Mouse (Mus musculus): Measurements from ENCODE around the gene Qtrt1.
A peak's percentile ranks its signal among the peaks of the same experiment; 100 is the strongest.

The Qtrt1 gene

GRCm38 (mm10) chr9:21411669-21412550 is at the start of gene Qtrt1:
Qtrt1 (plus strand) TSS chr9:21411837.
- DNase-seq (ENCODE audit: low spot score in 2 of 2): peak; percentile 70 to 77

- DNase-seq (ENCODE audit: low spot score in 2 of 2): peak; percentile 50 to 66
Observed at GRCm38 (mm10) chr9:21366541-21367220, 45.0 kb upstream of the Qtrt1 start.

GRCm38 (mm10) chr9:21367357-21368111 is 44.1 kb upstream of the Qtrt1 start, which contains the start of gene Ilf3:
Ilf3 (plus strand) TSS chr9:21367871.
- peak; percentile 99 to 100 for DNase-seq (ENCODE audit: low spot score in 2 of 2)

GRCm38 (mm10) chr9:21368131-21368584 is 43.5 kb upstream of the Qtrt1 start:
- DNase-seq (ENCODE audit: low spot score in 2 of 2): peak; percentile 44 to 47

GRCm38 (mm10) chr9:21369080-21369479 is 42.6 kb upstream of the Qtrt1 start:
- DNase-seq (ENCODE audit: low spot score in 2 of 2): no peak

- no peak for DNase-seq (ENCODE audit: low spot score in 2 of 2)
Observed at GRCm38 (mm10) chr9:21370876-21371275, 40.8 kb upstream of the Qtrt1 start.

- DNase-seq (ENCODE audit: low spot score in 2 of 2): no peak
Observed at GRCm38 (mm10) chr9:21372508-21372907, 39.1 kb upstream of the Qtrt1 start.

- no peak for DNase-seq (ENCODE audit: low spot score in 2 of 2)
Observed at GRCm38 (mm10) chr9:21379195-21379594, 32.4 kb upstream of the Qtrt1 start.

GRCm38 (mm10) chr9:21380868-21381267 is 30.8 kb upstream of the Qtrt1 start:
- no peak for DNase-seq (ENCODE audit: low spot score in 2 of 2)

GRCm38 (mm10) chr9:21383966-21384365 is 27.7 kb upstream of the Qtrt1 start:
- no peak for DNase-seq (ENCODE audit: low spot score in 2 of 2)

GRCm38 (mm10) chr9:21392646-21393175 is 18.9 kb upstream of the Qtrt1 start:
- no peak for DNase-seq (ENCODE audit: low spot score in 2 of 2)

- DNase-seq (ENCODE audit: low spot score in 2 of 2): no peak
Observed at GRCm38 (mm10) chr9:21395692-21396091, 15.9 kb upstream of the Qtrt1 start.

- DNase-seq (ENCODE audit: low spot score in 2 of 2): no peak
Observed at GRCm38 (mm10) chr9:21397170-21397569, 14.5 kb upstream of the Qtrt1 start.

- DNase-seq (ENCODE audit: low spot score in 2 of 2): no peak
Observed at GRCm38 (mm10) chr9:21401042-21401441, 10.6 kb upstream of the Qtrt1 start.

GRCm38 (mm10) chr9:21402764-21403253 is 8.8 kb upstream of the Qtrt1 start:
- DNase-seq (ENCODE audit: low spot score in 2 of 2): no peak

- DNase-seq (ENCODE audit: low spot score in 2 of 2): no peak
Observed at GRCm38 (mm10) chr9:21403745-21404144, 7.9 kb upstream of the Qtrt1 start.

- no peak for DNase-seq (ENCODE audit: low spot score in 2 of 2)
Observed at GRCm38 (mm10) chr9:21405525-21405924, 6.1 kb upstream of the Qtrt1 start.

GRCm38 (mm10) chr9:21407951-21408350 is 3.7 kb upstream of the Qtrt1 start:
- no peak for DNase-seq (ENCODE audit: low spot score in 2 of 2)

GRCm38 (mm10) chr9:21408624-21409023 is 3.0 kb upstream of the Qtrt1 start:
- DNase-seq (ENCODE audit: low spot score in 2 of 2): no peak

GRCm38 (mm10) chr9:21409592-21410317 is 1.9 kb upstream of the Qtrt1 start:
- peak; percentile 74 to 81 for DNase-seq (ENCODE audit: low spot score in 2 of 2)

- DNase-seq (ENCODE audit: low spot score in 2 of 2): no peak
Observed at GRCm38 (mm10) chr9:21417866-21418265, 6.2 kb downstream of the Qtrt1 start.
